Mouse (Mus musculus) adrenal gland, postnatal 10 days (tissue): ENCODE results near the gene Samd14. TPM values are rescaled to one million over a fixed set of nuclear protein-coding genes. Genes with fewer than 3 reads are reported as not detected.

Source experiments
- DNase-seq: peaks from one replicate; pipeline ENCODE4 v3.0.0; 2021; ENCODE audit warnings: mixed read lengths
- total RNA-seq, 2 experiments: library from RNA; stranded (reverse); gene quantifications; 2 replicates each; pipeline ENCODE4 v1.2.3; 2021

The Samd14 gene
- total RNA-seq, 2 experiments from 2014 or later: 7.3 to 11.0 TPM

- no peak for DNase-seq
These were observed 26.8 kb downstream of the Samd14 start for GRCm38 (mm10) chr11:95036521-95036920.

- no peak for DNase-seq
These were observed 27.6 kb downstream of the Samd14 start for GRCm38 (mm10) chr11:95037306-95037705.

GRCm38 (mm10) chr11:95038156-95038817, 28.6 kb downstream of the Samd14 start:
- no peak for DNase-seq

GRCm38 (mm10) chr11:95038818-95039655, 29.4 kb downstream of the Samd14 start:
- DNase-seq: peak; percentile 56

- DNase-seq: no peak
These were observed 30.1 kb downstream of the Samd14 start for GRCm38 (mm10) chr11:95039766-95040165.

GRCm38 (mm10) chr11:95040491-95041138, 30.9 kb downstream of the Samd14 start:
- peak; percentile 78 for DNase-seq

GRCm38 (mm10) chr11:95041139-95041609, 31.5 kb downstream of the Samd14 start, which contains the start of gene Pdk2:
Pdk2 (minus strand) TSS chr11:95041354.
- peak; percentile 97 for DNase-seq

- peak; percentile 88 for DNase-seq
These were observed 32.4 kb downstream of the Samd14 start for GRCm38 (mm10) chr11:95042096-95042495.

GRCm38 (mm10) chr11:95043060-95043459, 33.4 kb downstream of the Samd14 start:
- DNase-seq: no peak

GRCm38 (mm10) chr11:95043608-95044007, 33.9 kb downstream of the Samd14 start:
- DNase-seq: no peak

- DNase-seq: no peak
These were observed 34.6 kb downstream of the Samd14 start for GRCm38 (mm10) chr11:95044185-95044870.

- peak; percentile 73 for DNase-seq
These were observed 37.5 kb downstream of the Samd14 start for GRCm38 (mm10) chr11:95046980-95047680.

- no peak for DNase-seq
These were observed 43.4 kb downstream of the Samd14 start for GRCm38 (mm10) chr11:95053062-95053461.

GRCm38 (mm10) chr11:95056768-95057501, 47.3 kb downstream of the Samd14 start:
- DNase-seq: no peak

- no peak for DNase-seq
These were observed 59.7 kb downstream of the Samd14 start for GRCm38 (mm10) chr11:95069226-95069957.

- no peak for DNase-seq
These were observed 60.7 kb downstream of the Samd14 start for GRCm38 (mm10) chr11:95070140-95071107.

- no peak for DNase-seq
These were observed 61.6 kb downstream of the Samd14 start for GRCm38 (mm10) chr11:95071266-95071665.

GRCm38 (mm10) chr11:95072136-95072535, 62.5 kb downstream of the Samd14 start:
- DNase-seq: no peak

GRCm38 (mm10) chr11:95072804-95073203, 63.1 kb downstream of the Samd14 start:
- no peak for DNase-seq
